Mouse (Mus musculus): ENCODE data around the gene Dazap1.
A peak's percentile ranks its signal among the peaks of the same experiment; 100 is the strongest.

Dazap1 gene

DNA sequence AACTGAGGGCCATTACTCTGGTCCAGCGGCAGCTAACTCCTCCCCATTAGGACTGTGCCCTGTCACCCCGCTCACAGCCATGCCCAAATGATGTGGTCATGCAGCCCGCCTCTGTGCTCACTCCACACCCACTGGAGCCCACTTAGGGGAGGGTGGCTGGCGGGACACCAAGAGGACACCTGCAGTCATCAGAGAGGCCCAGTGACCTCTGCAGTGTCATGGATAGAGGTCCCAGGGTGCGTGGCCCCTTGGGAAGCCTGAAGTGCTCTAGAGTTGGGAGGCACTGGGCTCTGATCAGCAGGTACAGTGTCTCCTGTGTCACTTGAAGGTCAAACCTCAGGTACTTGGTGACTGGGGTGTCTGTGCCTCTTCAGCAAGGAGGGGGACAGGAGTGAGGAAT is 35.5 kb downstream of the Dazap1 start:
- no peak for DNase-seq (ENCODE audit: low read depth in 1 of 2, low spot score in 2 of 2)

DNA sequence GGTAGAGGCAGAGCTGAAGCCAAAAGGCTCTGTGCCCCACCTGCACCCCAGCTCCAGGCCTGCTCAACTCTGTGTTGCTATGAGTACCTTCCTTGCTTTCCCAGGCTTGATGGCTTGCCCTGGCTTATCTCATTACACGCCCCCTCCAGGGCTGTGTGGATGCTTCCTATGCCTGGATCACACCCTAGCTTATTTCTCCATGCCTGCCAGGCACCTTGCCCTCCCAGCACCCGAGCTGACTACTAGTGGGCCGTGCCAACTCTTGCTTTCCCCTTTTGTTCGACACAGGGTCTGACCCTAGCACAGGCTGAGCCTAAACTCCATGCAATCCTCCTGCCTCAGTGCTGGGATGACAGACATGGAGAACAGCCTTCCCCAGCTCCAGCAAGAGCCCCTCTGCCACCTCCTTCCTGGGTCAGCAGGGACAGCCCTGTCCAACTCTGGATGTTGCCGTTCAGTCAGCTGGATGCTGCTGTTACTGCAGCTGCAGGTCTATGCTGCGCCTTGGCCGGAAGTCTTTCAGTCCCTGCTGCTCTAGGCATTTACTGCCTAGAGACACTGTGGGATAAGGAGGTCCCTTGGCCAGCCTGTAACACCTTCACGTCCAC is 36.3 kb downstream of the Dazap1 start:
- DNase-seq (ENCODE audit: low read depth in 1 of 2, low spot score in 2 of 2): no peak

DNA sequence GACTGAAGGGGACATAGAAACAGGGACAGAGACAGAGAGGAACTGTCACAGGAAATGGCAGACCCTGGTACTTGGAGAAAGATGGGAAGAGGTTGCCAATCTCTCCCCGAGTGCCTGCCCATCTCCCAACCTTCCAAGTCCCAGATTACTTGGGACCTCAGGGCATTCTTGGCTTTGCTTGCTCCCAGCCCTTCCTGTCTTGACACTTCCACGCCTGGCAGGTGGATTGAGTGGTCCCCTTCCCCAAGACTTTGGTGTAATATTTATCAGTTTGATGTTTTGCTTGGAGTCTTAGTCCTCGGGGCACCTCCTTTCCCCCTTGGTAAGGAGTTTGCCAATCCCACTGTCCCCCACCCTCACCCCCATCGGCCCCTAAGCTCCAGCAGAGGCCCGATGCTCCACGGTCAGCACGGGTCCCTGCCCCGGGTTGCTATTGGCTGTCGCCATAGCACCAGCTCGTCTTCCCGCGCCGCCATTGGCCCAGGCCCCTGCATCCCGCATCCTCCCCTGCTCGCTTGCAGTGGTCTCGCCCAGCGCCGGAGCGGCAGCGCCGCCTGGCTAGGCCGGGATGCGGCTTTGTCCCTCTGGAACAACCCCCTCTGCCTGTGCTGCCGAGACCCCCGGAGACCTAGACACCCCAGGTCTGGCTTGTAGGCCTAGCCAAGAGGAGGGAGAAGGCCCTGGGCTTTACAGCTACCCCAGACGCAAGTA is 37.4 kb downstream of the Dazap1 start:
- DNase-seq (ENCODE audit: low read depth in 1 of 2, low spot score in 2 of 2): no peak

DNA sequence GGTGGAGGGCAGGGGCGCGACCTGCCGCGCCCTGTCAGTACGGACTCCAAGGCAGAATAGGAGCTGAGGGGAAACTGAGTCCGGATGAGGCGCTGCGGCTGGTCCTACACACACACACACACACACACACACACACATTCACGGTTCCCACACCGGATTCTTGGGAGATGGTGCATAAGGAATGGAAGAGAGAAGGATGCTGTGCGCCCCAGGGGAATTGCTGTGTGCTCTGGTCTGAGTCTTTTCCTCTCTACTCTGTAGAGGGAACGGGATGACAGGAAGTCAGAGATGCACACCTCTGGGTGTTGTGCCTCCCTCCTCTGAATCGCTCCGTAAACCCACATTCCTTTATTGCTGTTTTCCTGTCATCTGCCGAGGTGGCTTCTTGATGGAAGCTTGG is 38.0 kb downstream of the Dazap1 start:
- DNase-seq (ENCODE audit: low read depth in 1 of 2, low spot score in 2 of 2): no peak

DNA sequence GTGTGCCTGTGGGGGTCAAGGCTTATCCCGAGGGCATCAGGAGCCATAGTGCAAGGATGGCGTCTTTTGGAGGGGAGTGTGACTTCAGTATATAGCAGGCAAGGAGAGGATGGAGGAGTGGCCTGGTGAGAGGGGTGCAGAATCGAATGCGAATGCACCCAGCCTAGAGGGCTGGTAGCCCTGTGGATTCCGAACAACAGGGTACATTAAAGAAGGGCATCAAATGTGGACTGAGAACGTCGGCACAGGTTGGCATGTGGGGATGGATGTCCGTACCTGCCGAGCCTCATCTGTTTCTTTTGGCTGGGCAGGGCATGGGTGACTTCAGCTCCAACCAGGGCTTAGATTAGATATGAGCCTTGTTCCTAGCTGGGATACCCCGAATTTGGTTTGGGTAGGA is 38.5 kb downstream of the Dazap1 start:
- no peak for DNase-seq (ENCODE audit: low read depth in 1 of 2, low spot score in 2 of 2)

DNA sequence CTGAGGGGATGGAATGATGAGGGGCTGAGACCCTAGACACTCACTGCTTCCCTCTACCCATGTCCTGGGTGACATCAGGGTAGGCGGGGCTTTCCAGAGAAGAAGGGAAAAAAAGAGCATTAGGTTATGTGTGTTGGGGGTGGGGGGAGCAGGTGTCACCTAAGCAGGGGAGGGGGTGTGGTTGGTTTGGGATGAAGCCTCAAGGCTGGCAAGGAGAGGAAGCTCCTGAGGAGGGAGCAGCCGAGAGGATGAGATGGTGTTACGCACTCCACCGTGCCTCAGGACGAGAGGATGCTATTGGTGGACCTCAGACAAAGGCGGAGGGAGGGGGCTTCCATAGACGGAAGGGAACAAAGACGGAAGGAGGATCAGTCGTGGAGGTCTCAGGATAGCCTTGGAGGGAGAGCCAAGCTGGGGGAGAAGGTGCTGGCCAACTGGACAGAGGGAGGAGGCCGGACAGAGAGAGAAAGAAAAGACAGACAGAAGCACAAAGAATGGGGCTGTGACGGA is 39.4 kb downstream of the Dazap1 start:
- DNase-seq (ENCODE audit: low read depth in 1 of 2, low spot score in 2 of 2): no peak

DNA sequence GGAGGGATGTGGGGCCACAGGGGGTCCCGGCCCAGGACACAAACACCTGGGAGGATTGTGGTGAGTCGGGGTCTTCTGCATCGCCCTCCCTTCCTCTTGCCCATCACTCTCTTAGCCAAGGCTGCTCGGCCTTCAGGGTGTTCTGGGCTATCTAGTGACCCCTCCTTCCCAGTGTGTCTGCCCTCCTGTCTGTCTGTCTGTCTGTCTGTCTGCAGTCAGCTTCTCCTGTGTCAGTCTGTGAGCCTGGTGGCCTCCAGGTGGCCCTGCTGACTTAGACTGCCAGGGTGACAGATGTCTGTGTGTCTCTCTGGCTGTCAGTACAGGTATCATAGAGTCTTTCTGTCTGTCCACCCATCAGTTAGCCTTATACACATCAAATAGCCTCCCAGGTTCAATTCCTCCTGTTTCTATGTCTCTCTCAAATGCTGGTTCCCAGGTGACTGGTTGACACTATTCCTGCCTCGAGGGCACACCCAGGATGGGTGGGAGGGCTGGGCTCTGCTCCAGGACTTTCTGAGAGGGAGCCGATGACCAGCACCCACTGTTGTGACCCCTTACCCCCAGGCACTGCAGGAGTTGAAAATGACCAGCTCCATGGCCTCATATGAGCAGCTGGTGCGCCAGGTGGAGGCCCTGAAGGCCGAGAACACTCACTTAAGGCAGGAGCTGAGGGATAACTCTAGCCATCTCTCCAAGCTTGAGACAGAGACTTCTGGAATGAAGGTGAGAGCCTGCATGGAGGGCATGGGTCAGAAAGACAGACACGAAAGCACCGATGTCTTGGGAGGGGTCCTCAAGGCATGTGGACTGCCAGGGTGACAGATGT is 40.2 kb downstream of the Dazap1 start:
- DNase-seq (ENCODE audit: low read depth in 1 of 2, low spot score in 2 of 2): no peak

DNA sequence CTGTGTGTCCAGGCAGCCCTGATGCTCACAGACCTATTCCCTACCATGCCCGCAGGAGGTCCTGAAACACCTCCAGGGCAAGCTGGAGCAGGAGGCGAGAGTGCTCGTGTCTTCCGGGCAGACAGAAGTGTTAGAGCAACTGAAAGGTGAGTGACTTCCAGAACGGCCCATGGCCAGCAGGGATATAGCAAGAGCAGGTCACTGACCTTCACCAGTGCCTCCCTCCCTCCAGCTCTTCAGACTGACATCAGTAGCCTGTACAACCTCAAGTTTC is 40.7 kb downstream of the Dazap1 start:
- DNase-seq (ENCODE audit: low read depth in 1 of 2, low spot score in 2 of 2): no peak

DNA sequence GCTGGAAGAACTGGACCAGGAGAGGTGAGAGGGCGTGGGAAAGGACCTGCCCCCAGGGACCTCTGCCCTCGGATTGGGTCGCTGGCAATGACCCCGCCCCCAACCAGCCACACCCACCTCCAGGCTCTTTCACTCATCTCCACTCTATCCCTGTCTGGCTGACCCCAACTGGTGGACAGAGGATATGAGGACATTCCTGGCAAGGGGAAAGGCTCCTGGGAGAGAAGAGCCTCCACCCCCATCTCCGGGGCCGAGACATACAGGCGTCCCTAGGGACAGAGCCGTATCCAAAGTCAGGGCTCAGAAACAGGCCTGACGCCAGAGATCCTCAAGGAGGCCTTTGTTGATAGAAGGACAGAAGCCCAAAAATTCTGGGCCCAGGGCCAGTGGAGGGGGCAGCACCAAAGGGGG is 41.2 kb downstream of the Dazap1 start:
- DNase-seq (ENCODE audit: low read depth in 1 of 2, low spot score in 2 of 2): no peak

DNA sequence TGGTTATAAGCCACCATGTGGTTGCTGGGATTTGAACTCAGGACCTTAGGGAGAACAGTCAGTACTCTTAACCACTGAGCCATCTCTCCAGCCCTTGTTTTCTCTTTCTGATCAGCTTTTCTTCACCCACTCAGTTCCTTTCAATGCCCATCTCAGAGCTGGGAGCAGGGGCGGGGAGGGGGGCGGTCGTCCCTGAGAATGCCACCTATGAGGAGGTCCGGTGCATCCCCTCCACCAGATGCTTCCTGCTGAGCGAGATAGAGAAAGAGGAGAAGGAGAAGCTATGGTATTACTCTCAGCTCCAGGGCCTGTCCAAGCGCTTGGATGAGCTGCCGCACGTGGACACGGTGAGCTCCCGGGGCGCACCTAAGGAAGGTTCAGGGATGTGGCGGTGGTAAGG is 43.2 kb downstream of the Dazap1 start:
- DNase-seq (ENCODE audit: low read depth in 1 of 2, low spot score in 2 of 2): no peak

DNA sequence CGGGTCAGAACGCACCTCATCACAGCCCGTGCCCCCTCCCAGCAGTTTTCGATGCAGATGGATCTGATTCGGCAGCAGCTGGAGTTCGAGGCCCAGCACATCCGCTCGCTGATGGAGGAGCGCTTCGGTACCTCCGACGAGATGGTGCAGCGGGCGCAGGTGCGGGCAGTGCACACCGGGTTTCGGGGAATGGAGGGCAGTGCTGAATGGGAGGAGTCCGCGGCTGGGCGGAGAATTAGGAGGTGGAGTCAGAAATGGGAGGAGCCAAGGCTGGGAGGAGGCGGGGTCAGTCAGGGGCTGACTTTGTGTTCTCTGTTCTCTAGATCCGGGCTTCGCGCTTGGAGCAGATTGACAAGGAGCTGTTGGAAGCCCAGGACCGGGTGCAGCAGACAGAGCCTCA is 43.6 kb downstream of the Dazap1 start:
- peak in 1 of 2 experiments; percentile 31 for DNase-seq (ENCODE audit: low read depth in 1 of 2, low spot score in 2 of 2)

DNA sequence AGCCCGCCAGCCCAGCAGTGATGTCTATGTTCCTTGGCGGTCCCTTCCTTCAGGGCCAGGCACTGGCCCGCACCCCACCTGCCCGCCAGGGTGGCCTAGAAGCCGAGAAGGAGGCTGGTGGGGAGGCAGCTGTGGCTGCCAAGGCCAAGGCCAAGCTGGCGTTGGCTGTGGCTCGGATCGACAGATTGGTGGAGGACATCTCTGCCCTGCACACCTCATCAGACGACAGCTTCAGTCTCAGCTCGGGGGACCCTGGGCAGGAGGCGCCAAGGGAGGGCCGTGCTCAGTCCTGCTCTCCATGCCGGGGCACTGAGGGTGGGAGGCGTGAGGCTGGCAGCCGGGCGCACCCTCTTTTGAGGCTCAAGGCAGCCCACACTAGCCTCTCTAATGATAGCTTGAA is 50.3 kb downstream of the Dazap1 start:
- DNase-seq (ENCODE audit: low read depth in 1 of 2, low spot score in 2 of 2): no peak

DNA sequence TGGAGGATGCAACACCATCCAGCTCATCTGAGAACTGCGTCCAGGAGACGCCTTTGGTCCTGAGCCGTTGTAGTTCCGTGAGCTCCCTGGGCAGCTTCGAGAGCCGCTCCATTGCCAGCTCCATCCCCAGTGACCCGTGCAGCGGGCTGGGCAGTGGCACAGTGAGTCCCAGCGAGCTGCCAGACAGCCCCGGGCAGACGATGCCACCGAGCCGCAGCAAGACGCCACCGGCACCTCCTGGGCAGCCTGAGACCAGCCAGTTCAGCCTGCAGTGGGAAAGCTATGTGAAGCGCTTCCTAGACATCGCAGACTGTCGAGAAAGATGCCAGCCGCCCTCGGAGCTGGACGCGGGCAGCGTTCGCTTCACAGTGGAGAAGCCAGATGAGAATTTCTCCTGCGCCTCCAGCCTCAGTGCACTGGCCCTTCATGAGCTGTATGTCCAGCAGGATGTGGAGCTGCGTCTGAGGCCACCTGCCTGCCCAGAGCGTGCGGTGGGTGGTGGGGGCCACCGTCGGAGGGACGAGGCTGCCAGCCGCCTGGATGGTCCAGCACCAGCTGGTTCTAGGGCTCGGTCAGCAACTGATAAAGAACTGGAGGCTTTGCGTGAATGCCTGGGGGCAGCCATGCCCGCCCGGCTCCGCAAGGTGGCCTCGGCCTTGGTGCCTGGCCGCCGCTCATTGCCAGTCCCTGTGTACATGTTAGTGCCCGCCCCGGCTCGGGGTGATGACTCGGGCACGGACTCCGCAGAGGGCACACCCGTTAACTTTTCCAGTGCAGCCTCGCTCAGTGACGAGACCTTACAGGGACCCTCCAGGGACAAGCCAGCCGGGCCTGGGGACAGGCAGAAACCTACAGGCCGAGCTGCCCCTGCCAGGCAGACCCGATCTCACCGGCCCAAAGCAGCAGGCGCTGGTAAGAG is 51.6 kb downstream of the Dazap1 start:
- DNase-seq (ENCODE audit: low read depth in 1 of 2, low spot score in 2 of 2): no peak

DNA sequence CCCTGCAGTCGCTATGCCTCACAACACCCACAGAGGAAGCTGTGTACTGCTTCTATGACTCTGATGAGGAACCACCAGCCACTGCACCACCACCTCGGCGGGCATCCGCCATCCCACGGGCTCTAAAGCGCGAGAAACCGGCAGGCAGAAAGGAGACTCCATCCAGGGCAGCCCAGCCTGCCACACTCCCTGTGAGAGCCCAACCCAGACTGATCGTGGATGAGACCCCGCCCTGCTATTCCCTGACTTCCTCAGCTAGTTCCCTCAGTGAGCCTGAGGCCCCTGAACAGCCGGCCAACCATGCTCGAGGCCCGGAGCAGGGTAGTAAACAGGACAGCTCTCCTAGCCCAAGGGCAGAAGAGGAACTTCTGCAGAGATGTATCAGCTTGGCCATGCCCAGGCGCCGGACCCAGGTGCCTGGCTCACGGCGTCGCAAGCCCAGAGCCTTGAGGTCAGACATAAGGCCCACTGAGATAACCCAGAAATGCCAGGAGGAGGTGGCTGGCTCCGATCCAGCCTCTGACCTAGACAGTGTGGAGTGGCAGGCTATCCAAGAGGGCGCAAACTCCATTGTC is 52.4 kb downstream of the Dazap1 start:
- no peak for DNase-seq (ENCODE audit: low read depth in 1 of 2, low spot score in 2 of 2)

DNA sequence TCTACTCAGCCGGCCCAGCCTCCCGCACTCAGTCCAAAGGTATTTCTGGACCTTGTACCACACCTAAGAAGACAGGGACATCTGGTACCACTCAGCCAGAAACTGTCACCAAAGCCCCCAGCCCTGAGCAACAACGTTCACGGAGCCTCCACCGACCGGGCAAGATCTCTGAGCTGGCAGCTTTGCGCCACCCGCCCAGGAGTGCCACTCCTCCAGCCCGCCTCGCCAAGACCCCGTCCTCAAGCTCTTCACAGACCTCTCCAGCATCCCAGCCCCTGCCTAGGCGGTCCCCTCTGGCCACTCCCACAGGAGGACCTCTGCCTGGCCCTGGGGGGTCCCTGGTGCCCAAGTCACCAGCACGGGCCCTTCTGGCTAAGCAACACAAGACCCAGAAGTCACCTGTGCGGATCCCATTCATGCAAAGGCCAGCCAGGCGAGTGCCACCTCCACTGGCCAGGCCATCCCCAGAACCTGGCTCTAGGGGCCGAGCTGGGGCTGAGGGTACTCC is 53.3 kb downstream of the Dazap1 start:
- no peak for DNase-seq (ENCODE audit: low read depth in 1 of 2, low spot score in 2 of 2)

DNA sequence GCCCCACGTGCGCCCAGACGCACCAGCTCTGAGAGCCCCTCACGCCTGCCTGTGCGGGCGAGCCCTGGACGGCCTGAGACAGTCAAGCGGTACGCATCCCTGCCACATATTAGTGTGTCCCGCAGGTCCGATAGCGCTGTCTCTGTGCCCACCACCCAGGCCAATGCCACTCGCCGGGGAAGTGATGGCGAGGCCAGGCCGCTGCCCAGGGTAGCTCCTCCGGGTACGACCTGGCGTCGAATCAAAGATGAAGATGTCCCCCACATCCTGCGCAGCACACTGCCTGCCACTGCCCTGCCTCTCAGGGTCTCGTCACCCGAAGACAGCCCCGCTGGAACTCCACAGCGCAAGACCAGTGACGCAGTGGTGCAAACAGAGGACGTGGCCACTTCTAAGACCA is 54.0 kb downstream of the Dazap1 start:
- no peak for DNase-seq (ENCODE audit: low read depth in 1 of 2, low spot score in 2 of 2)

DNA sequence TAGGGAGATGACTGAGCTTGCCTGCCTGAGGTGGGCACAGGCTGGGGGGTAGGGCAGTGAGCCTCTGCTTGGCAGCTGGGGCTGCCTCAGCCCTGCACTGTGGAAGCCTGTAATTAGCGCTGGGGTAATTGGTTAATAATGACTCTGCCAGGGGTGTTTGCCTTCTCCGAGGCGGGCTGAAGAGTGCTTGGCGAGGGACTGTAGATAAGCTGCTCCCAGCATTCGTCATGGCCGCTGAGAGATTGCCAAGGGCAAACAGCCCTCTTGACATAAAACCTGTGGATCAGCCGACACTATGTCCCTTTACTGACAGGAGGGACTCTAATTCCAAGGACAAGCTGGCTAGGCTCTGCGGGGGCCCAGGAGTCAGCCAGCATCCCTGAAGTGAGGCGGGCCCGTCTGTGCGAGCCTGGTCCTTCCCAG is 55.1 kb downstream of the Dazap1 start:
- DNase-seq (ENCODE audit: low read depth in 1 of 2, low spot score in 2 of 2): no peak

DNA sequence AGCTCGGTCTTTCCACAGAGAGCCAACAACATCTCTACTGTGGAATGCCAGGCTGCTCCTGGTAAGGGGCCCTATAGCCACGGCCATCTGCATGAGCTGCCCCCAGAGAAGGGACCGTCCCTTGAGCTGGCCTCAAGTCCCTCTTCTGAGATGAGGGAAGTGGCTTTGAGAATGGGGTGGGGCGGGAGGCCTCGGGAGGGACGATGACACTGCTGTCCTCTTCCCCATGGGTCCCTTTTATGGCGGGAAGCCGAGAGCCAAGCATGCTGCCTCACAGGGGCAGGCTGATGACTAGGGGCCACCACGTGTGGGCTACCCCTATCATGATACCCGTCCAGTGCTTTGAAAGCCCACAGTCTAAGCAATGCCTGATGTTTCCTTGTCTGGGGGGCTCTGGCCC is 55.7 kb downstream of the Dazap1 start:
- DNase-seq (ENCODE audit: low read depth in 1 of 2, low spot score in 2 of 2): no peak

DNA sequence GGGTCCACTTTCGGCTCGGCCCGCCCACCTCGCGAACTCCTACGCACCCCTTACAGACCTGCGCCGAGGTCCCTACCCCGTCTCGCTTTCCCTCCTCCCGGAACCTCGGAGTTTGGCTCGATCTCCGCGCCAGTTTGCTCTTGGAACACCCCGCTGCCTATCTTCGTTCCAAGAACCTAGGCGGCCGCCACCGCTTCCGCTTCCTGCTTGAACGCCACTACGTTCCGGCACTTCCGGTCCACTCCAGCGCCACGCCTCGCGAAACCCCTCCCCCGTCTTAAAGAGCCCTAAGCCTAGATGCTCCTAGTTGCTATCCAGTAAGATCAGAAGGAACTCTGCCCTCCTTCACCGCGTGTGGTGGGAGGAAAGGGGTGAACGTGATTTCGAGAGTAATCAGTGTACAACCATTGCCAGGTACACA is 59.1 kb downstream of the Dazap1 start, which contains the start of gene 2310011J03Rik:
2310011J03Rik (minus strand) TSS at position 198 of the 421 bp plus-strand sequence.
- DNase-seq (ENCODE audit: low read depth in 1 of 2, low spot score in 2 of 2): peak; percentile 72 to 80

DNA sequence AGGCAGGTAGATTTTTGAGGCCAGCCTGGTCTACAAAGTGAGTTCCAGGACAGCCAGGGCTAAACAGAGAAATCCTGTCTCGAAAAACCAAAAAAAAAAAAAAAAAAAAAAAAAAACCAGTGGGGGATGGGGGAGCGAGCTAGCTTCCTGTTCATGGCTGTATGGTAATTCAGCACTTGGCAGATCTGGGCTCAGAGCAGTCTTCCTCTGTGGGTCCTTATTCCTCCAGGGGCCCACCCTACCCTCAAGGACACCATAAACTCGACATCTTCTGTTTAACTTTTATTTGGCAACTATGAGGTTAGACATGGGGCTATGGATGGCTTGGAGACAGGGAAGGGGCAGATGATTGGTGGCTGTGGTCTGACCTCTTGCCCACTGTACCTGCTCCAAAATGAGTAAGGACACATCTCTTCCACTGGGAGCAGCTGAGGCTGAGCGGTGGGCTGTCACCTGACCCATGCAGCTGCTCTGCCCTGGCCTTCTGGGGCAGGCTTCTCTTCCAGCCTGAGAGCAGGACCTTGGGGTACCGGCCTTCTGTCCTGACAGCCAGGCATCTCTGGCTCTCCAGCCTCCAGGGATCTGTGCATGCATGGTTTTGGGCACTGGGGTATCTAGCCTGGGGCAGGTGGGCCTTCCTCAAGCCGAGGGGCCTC is 59.9 kb downstream of the Dazap1 start:
- no peak for DNase-seq (ENCODE audit: low read depth in 1 of 2, low spot score in 2 of 2)
